Mouse (Mus musculus): Measurements from ENCODE around the gene Adamtsl1. TPM values are rescaled to one million over a fixed set of nuclear protein-coding genes. Genes with fewer than 3 reads are reported as not detected.

Adamtsl1 gene
- total and polyA plus RNA-seq, 2 experiments from 2014 or later: 4.2 to 12.6 TPM

DNA sequence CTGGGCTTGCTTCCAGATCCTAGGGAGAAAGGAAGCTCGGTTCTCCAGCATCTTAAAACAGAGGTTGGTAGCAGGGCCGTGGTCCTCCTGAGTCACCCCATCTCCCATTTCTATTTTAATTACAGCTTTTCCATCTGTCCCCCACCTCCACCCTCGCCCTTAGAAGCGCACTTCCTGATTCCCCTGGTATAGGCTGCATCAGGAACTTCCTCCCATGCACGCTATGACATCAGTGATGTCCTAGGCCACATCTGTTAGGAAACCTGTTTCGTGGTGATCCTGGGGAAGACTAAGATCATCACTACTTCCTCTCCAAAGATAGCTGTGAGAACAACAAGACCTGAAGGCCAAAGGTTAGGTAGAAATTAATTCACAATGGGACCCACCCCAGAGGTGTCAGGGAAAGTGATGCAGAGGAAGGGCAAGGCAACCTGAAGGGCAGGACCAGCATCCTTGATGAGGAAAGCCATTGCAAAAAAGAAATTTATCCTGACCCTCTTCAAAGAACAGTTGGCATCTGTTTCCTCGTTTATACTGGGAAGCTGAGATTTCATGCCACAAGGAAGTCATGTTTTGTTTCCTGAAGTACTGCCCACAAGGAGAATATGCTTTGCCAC, 882.8 kb downstream of the Adamtsl1 start:
- Histone ChIP-seq H3K9ac (no peak overlapping the region), H3K4me3 (ENCODE audit: low read depth, low read length) (no peak overlapping the region), H3K27me3 (ENCODE audit: insufficient read depth, low read length) (no peaks in the 10 kb centered on the region), H3K27ac (ENCODE audit: low read depth, low read length) (no peak overlapping the region), H3K9me3 (ENCODE audit: low read length) (no peaks in the 10 kb centered on the region), H3K4me2 (ENCODE audit: low read depth) (no peak overlapping the region), H3K4me1 (ENCODE audit: insufficient read depth) (no peaks in the 10 kb centered on the region), H3K36me3 (ENCODE audit: insufficient read depth) (no peaks in the 10 kb centered on the region)
- DNase-seq (no peak), ATAC-seq (no peak)
- no peak for TF ChIP-seq CTCF (IDR thresholded peaks at IDR 0.05; ENCODE audit: low read depth)
- WGBS: 78% methylated on average over 7 of the region's 7 CpGs

- Histone ChIP-seq H3K36me3 (ENCODE audit: insufficient read depth) (no peaks in the 10 kb centered on the region), H3K27ac (ENCODE audit: low read depth, low read length) (no peak overlapping the region), H3K27me3 (ENCODE audit: insufficient read depth, low read length) (no peaks in the 10 kb centered on the region), H3K4me1 (ENCODE audit: insufficient read depth) (no peaks in the 10 kb centered on the region), H3K9ac (no peak overlapping the region), H3K4me3 (ENCODE audit: low read depth, low read length) (no peak overlapping the region), H3K4me2 (ENCODE audit: low read depth) (no peak overlapping the region), H3K9me3 (ENCODE audit: low read length) (no peaks in the 10 kb centered on the region)
- DNase-seq (no peak), ATAC-seq (no peak)
- 82% methylated on average over 2 of the region's 2 CpGs for WGBS
- TF ChIP-seq CTCF (IDR thresholded peaks at IDR 0.05; ENCODE audit: low read depth): no peak
These were observed 883.5 kb downstream of the Adamtsl1 start for GRCm38 (mm10) chr4:86397470-86397869.

- Histone ChIP-seq H3K4me2 (ENCODE audit: low read depth) (no peak overlapping the region), H3K36me3 (ENCODE audit: insufficient read depth) (no peaks in the 10 kb centered on the region), H3K9ac (no peak overlapping the region), H3K27me3 (ENCODE audit: insufficient read depth, low read length) (no peaks in the 10 kb centered on the region), H3K4me3 (ENCODE audit: low read depth, low read length) (no peak overlapping the region), H3K4me1 (ENCODE audit: insufficient read depth) (no peaks in the 10 kb centered on the region), H3K27ac (ENCODE audit: low read depth, low read length) (no peak overlapping the region), H3K9me3 (ENCODE audit: low read length) (no peaks in the 10 kb centered on the region)
- ATAC-seq (no peak), DNase-seq (no peak)
- 41% methylated on average over 3 of the region's 3 CpGs for WGBS
- no peak for TF ChIP-seq CTCF (IDR thresholded peaks at IDR 0.05; ENCODE audit: low read depth)
These were observed 887.1 kb downstream of the Adamtsl1 start for GRCm38 (mm10) chr4:86401116-86401515.

- DNase-seq (no peak), ATAC-seq (no peak)
- no peak overlapping the region for H3K27ac ChIP-seq (ENCODE audit: low read depth, low read length)
- no peaks in the 10 kb centered on the region for H3K27me3 ChIP-seq (ENCODE audit: insufficient read depth, low read length)
- TF ChIP-seq CTCF (IDR thresholded peaks at IDR 0.05; ENCODE audit: low read depth): no peak
- no peaks in the 10 kb centered on the region for H3K4me1 ChIP-seq (ENCODE audit: insufficient read depth)
- 78% methylated on average over 7 of the region's 7 CpGs for WGBS
- H3K4me2 ChIP-seq (ENCODE audit: low read depth): no peak overlapping the region
- no peaks in the 10 kb centered on the region for H3K9me3 ChIP-seq (ENCODE audit: low read length)
- no peak overlapping the region for H3K9ac ChIP-seq
- H3K36me3 ChIP-seq (ENCODE audit: insufficient read depth): no peaks in the 10 kb centered on the region
- H3K4me3 ChIP-seq (ENCODE audit: low read depth, low read length): no peak overlapping the region
These were observed 892.7 kb downstream of the Adamtsl1 start for GRCm38 (mm10) chr4:86406501-86407199.

DNA sequence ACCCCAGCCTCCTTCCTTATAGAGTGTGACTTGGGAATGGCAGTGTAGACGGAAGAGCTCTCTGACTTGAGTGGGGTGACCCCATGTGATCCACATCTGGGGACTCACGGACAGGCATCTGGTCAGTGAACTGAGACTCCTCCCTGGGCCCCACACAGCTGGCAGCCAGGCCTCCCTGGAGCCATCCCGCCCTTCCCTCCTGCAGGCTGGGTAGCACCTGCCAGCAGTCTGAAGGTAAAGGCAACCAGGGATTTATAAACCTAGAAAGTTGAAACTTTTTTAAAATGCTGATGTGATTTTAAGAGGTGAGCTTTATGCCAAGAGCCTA, 893.2 kb downstream of the Adamtsl1 start:
- H3K36me3 ChIP-seq (ENCODE audit: insufficient read depth): no peaks in the 10 kb centered on the region
- H3K27ac ChIP-seq (ENCODE audit: low read depth, low read length): no peak overlapping the region
- DNase-seq (no peak), ATAC-seq (no peak)
- H3K4me1 ChIP-seq (ENCODE audit: insufficient read depth): no peaks in the 10 kb centered on the region
- H3K9ac ChIP-seq: no peak overlapping the region
- H3K9me3 ChIP-seq (ENCODE audit: low read length): no peaks in the 10 kb centered on the region
- no peak overlapping the region for H3K4me3 ChIP-seq (ENCODE audit: low read depth, low read length)
- no peaks in the 10 kb centered on the region for H3K27me3 ChIP-seq (ENCODE audit: insufficient read depth, low read length)
- no peak for TF ChIP-seq CTCF (IDR thresholded peaks at IDR 0.05; ENCODE audit: low read depth)
- H3K4me2 ChIP-seq (ENCODE audit: low read depth): no peak overlapping the region
- WGBS: 83% methylated on average over 3 of the region's 3 CpGs

- H3K4me2 ChIP-seq (ENCODE audit: low read depth): no peak overlapping the region
- no peaks in the 10 kb centered on the region for H3K4me1 ChIP-seq (ENCODE audit: insufficient read depth)
- H3K9me3 ChIP-seq (ENCODE audit: low read length): no peaks in the 10 kb centered on the region
- no peaks in the 10 kb centered on the region for H3K27me3 ChIP-seq (ENCODE audit: insufficient read depth, low read length)
- H3K9ac ChIP-seq: no peak overlapping the region
- no peak overlapping the region for H3K27ac ChIP-seq (ENCODE audit: low read depth, low read length)
- H3K4me3 ChIP-seq (ENCODE audit: low read depth, low read length): no peak overlapping the region
- DNase-seq (no peak), ATAC-seq (no peak)
- no peaks in the 10 kb centered on the region for H3K36me3 ChIP-seq (ENCODE audit: insufficient read depth)
- no peak for TF ChIP-seq CTCF (IDR thresholded peaks at IDR 0.05; ENCODE audit: low read depth)
- 63% methylated on average over 9 of the region's 9 CpGs for WGBS
These were observed 894.4 kb downstream of the Adamtsl1 start for GRCm38 (mm10) chr4:86408421-86408820.

GRCm38 (mm10) chr4:86410946-86411345, 897.0 kb downstream of the Adamtsl1 start:
- Histone ChIP-seq H3K4me3 (ENCODE audit: low read depth, low read length) (no peak overlapping the region), H3K36me3 (ENCODE audit: insufficient read depth) (no peaks in the 10 kb centered on the region), H3K9me3 (ENCODE audit: low read length) (no peaks in the 10 kb centered on the region), H3K9ac (no peak overlapping the region), H3K4me2 (ENCODE audit: low read depth) (no peak overlapping the region), H3K4me1 (ENCODE audit: insufficient read depth) (no peaks in the 10 kb centered on the region), H3K27me3 (ENCODE audit: insufficient read depth, low read length) (no peaks in the 10 kb centered on the region), H3K27ac (ENCODE audit: low read depth, low read length) (no peak overlapping the region)
- DNase-seq (no peak), ATAC-seq (no peak)
- no peak for TF ChIP-seq CTCF (IDR thresholded peaks at IDR 0.05; ENCODE audit: low read depth)
- 93% methylated on average over 3 of the region's 3 CpGs for WGBS

All from forebrain, postnatal 0 days (tissue).